Mouse (Mus musculus) forebrain, embryonic 15.5 days (tissue): ENCODE results near the gene Morf4l1. TPM values are rescaled to one million over a fixed set of nuclear protein-coding genes. Genes with fewer than 3 reads are reported as not detected.

Experiments used
- ATAC-seq: fragments of 200-750 bp; cut with Nextera tagmentation; replicated peaks from 2 replicates; pipeline ENCODE4 v1.8.0; 2017; ENCODE audit warnings: mild to moderate bottlenecking, moderate TSS enrichment, moderate library complexity
- H3K27ac ChIP-seq: fragments of 300-500 bp; sonication (generic); replicated peaks from 2 replicates; pipeline ENCODE4 v1.5.1; 2015; ENCODE audit warnings: mild to moderate bottlenecking, inconsistent platforms
- H3K27me3 ChIP-seq: fragments of 300-500 bp; sonication (generic); 2 replicates; pipeline ENCODE4 v1.6.1; 2015; ENCODE audit warnings: inconsistent platforms
- H3K36me3 ChIP-seq: fragments of 300-500 bp; sonication (generic); 2 replicates; pipeline ENCODE4 v1.6.1; 2015; ENCODE audit warnings: mild to moderate bottlenecking, inconsistent platforms
- H3K4me1 ChIP-seq: fragments of 300-500 bp; sonication (generic); 2 replicates; pipeline ENCODE4 v1.6.1; 2015; ENCODE audit warnings: inconsistent platforms
- H3K4me2 ChIP-seq: fragments of 300-500 bp; sonication (generic); replicated peaks from 2 replicates; pipeline ENCODE4 v1.6.1; 2015; ENCODE audit warnings: mild to moderate bottlenecking, inconsistent platforms
- H3K4me3 ChIP-seq: fragments of 300-500 bp; sonication (generic); 2 replicates; pipeline ENCODE4 v1.5.1; 2015; ENCODE audit warnings: mild to moderate bottlenecking, inconsistent platforms
- H3K9ac ChIP-seq: fragments of 300-500 bp; sonication (generic); replicated peaks from 2 replicates; pipeline ENCODE4 v1.6.1; 2015; ENCODE audit warnings: mild to moderate bottlenecking, inconsistent platforms
- H3K9me3 ChIP-seq: fragments of 300-500 bp; sonication (generic); 2 replicates; pipeline ENCODE4 v1.6.1; 2016; ENCODE audit warnings: inconsistent platforms
- WGBS: fragments of 180-500 bp; shearing (Covaris S2); methylation state at CpG from one replicate; pipeline ENCODE4 v1.1.7; 2015; ENCODE audit warnings: mixed read lengths; 5-methylcytosine and 5-hydroxymethylcytosine counted together
- polyA plus RNA-seq: library from polyadenylated mRNA; unstranded; fragments of >200 nt; fragmentation: Nextera tagmentation; extraction: Ambion mirVana; gene quantifications from 2 replicates; pipeline ENCODE4 v1.2.1, GENCODE M21; 2015

The Morf4l1 gene
- polyA plus RNA-seq, result 477 and 483 TPM in 2 replicates

- Histone ChIP-seq H3K27me3 (no peaks in the 10 kb centered on the region), H3K27ac (peak within 1 kb of the TSS; percentile 97), H3K36me3 (no peaks in the 10 kb centered on the region), H3K4me2 (peak within 1 kb of the TSS; percentile 64), H3K9ac (peak within 1 kb of the TSS; percentile 70), H3K4me3 (peak within 1 kb of the TSS; percentile 63), H3K4me1 (peaks cover 34% of the 10 kb centered on the region), H3K9me3 (no peaks in the 10 kb centered on the region)
- ATAC-seq, result peak; percentile 100
- 2% methylated on average over 40 of the region's 40 CpGs for WGBS
Observed at GRCm38 (mm10) chr9:90114567-90115307, at the start of gene Morf4l1. TSS of gene Morf4l1 (minus strand) at chr9:90114774.

- peak overlapping the region; percentile 98 for H3K4me3 ChIP-seq
- H3K9me3 ChIP-seq, result no peaks in the 10 kb centered on the region
- peaks cover 23% of the 10 kb centered on the region for H3K4me1 ChIP-seq
- WGBS, result under 1% methylated on average over 18 of the region's 18 CpGs
- ATAC-seq, result peak; percentile 47
- H3K9ac ChIP-seq, result peak overlapping the region; percentile 94
- H3K4me2 ChIP-seq, result peak overlapping the region; percentile 97
- H3K27ac ChIP-seq, result peak overlapping the region; percentile 75
- H3K27me3 ChIP-seq, result no peaks in the 10 kb centered on the region
- H3K36me3 ChIP-seq, result no peaks in the 10 kb centered on the region
Observed at GRCm38 (mm10) chr9:90163749-90164095, 49.1 kb upstream of the Morf4l1 start.

- Histone ChIP-seq H3K4me2 (peak within 1 kb of the TSS; percentile 97), H3K9ac (peak within 1 kb of the TSS; percentile 94), H3K4me1 (peaks cover 23% of the 10 kb centered on the region), H3K36me3 (no peaks in the 10 kb centered on the region), H3K27ac (peak within 1 kb of the TSS; percentile 75), H3K27me3 (no peaks in the 10 kb centered on the region), H3K4me3 (peak within 1 kb of the TSS; percentile 98), H3K9me3 (no peaks in the 10 kb centered on the region)
- peak; percentile 74 for ATAC-seq
- WGBS, result under 1% methylated on average over 54 of the region's 60 CpGs
Observed at GRCm38 (mm10) chr9:90162926-90163748, 48.6 kb upstream of the Morf4l1 start, which contains the start of gene Adamts7. TSS of gene Adamts7 (plus strand) at chr9:90163069.

- ATAC-seq, result peak; percentile 78
- WGBS, result 13% methylated on average over 25 of the region's 29 CpGs
Observed at GRCm38 (mm10) chr9:90162243-90162925, 47.8 kb upstream of the Morf4l1 start.

GRCm38 (mm10) chr9:90146869-90147268 lies 32.3 kb upstream of the Morf4l1 start:
- Histone ChIP-seq H3K4me2 (no peak overlapping the region), H3K4me3 (no peak overlapping the region), H3K9ac (no peak overlapping the region), H3K36me3 (no peaks in the 10 kb centered on the region), H3K27ac (no peak overlapping the region), H3K9me3 (no peaks in the 10 kb centered on the region), H3K4me1 (no peaks in the 10 kb centered on the region), H3K27me3 (no peaks in the 10 kb centered on the region)
- no peak for ATAC-seq
- WGBS, result 83% methylated on average over 5 of the region's 5 CpGs

More at GRCm38 (mm10) chr9:90162243-90162925, 47.8 kb upstream of the Morf4l1 start:
- peak overlapping the region; percentile 98 for H3K4me3 ChIP-seq
- peak overlapping the region; percentile 94 for H3K9ac ChIP-seq
- H3K27me3 ChIP-seq, result no peaks in the 10 kb centered on the region
- H3K36me3 ChIP-seq, result no peaks in the 10 kb centered on the region
- no peaks in the 10 kb centered on the region for H3K9me3 ChIP-seq
- peak overlapping the region; percentile 75 for H3K27ac ChIP-seq
- H3K4me2 ChIP-seq, result peak overlapping the region; percentile 97
- peaks cover 23% of the 10 kb centered on the region for H3K4me1 ChIP-seq

- Histone ChIP-seq H3K27ac (no peak overlapping the region), H3K36me3 (no peaks in the 10 kb centered on the region), H3K9me3 (no peaks in the 10 kb centered on the region), H3K9ac (no peak overlapping the region), H3K4me1 (no peaks in the 10 kb centered on the region), H3K27me3 (no peaks in the 10 kb centered on the region), H3K4me2 (no peak overlapping the region), H3K4me3 (no peak overlapping the region)
- ATAC-seq, result no peak
- WGBS, result 41% methylated on average over 2 of the region's 2 CpGs
Observed at GRCm38 (mm10) chr9:90145788-90146187, 31.2 kb upstream of the Morf4l1 start.

- no peak overlapping the region for H3K9ac ChIP-seq
- no peak overlapping the region for H3K4me3 ChIP-seq
- no peak overlapping the region for H3K4me2 ChIP-seq
- H3K4me1 ChIP-seq, result no peaks in the 10 kb centered on the region
- H3K9me3 ChIP-seq, result no peaks in the 10 kb centered on the region
- no peaks in the 10 kb centered on the region for H3K27me3 ChIP-seq
- H3K36me3 ChIP-seq, result no peaks in the 10 kb centered on the region
- H3K27ac ChIP-seq, result no peak overlapping the region
- no peak for ATAC-seq
- 89% methylated on average over 1 of the region's 1 CpGs for WGBS
Observed at GRCm38 (mm10) chr9:90136678-90136965, 22.0 kb upstream of the Morf4l1 start.

- H3K4me1 ChIP-seq, result no peaks in the 10 kb centered on the region
- no peak overlapping the region for H3K27ac ChIP-seq
- H3K9me3 ChIP-seq, result no peaks in the 10 kb centered on the region
- H3K36me3 ChIP-seq, result no peaks in the 10 kb centered on the region
- no peak for ATAC-seq
- H3K4me2 ChIP-seq, result no peak overlapping the region
- no peak overlapping the region for H3K4me3 ChIP-seq
- H3K27me3 ChIP-seq, result no peaks in the 10 kb centered on the region
- no peak overlapping the region for H3K9ac ChIP-seq
- WGBS, result 79% methylated on average over 9 of the region's 9 CpGs
Observed at GRCm38 (mm10) chr9:90135963-90136677, 21.5 kb upstream of the Morf4l1 start.

GRCm38 (mm10) chr9:90135466-90135865 lies 20.9 kb upstream of the Morf4l1 start:
- WGBS, result 85% methylated on average over 8 of the region's 8 CpGs
- Histone ChIP-seq H3K9me3 (no peaks in the 10 kb centered on the region), H3K27ac (no peak overlapping the region), H3K36me3 (no peaks in the 10 kb centered on the region), H3K27me3 (no peaks in the 10 kb centered on the region), H3K9ac (no peak overlapping the region), H3K4me2 (no peak overlapping the region), H3K4me1 (no peaks in the 10 kb centered on the region), H3K4me3 (no peak overlapping the region)
- no peak for ATAC-seq

- Histone ChIP-seq H3K36me3 (no peaks in the 10 kb centered on the region), H3K27ac (no peak overlapping the region), H3K9ac (no peak overlapping the region), H3K4me2 (no peak overlapping the region), H3K4me1 (no peaks in the 10 kb centered on the region), H3K4me3 (no peak overlapping the region), H3K27me3 (no peaks in the 10 kb centered on the region), H3K9me3 (no peaks in the 10 kb centered on the region)
- WGBS, result 66% methylated on average over 7 of the region's 7 CpGs
- no peak for ATAC-seq
Observed at GRCm38 (mm10) chr9:90133562-90134355, 19.2 kb upstream of the Morf4l1 start.

GRCm38 (mm10) chr9:90128636-90129201 lies 14.1 kb upstream of the Morf4l1 start:
- Histone ChIP-seq H3K9ac (no peak overlapping the region), H3K4me2 (no peak overlapping the region), H3K27me3 (no peaks in the 10 kb centered on the region), H3K4me3 (no peak overlapping the region), H3K36me3 (no peaks in the 10 kb centered on the region), H3K27ac (no peak overlapping the region), H3K4me1 (peaks cover 12% of the 10 kb centered on the region; the same call in 1 of the 2 replicates), H3K9me3 (no peaks in the 10 kb centered on the region)
- no peak for ATAC-seq
- 93% methylated on average over 6 of the region's 6 CpGs for WGBS
